Mouse (Mus musculus): ENCODE results near the gene Tmem100.

Gene Tmem100

DNA sequence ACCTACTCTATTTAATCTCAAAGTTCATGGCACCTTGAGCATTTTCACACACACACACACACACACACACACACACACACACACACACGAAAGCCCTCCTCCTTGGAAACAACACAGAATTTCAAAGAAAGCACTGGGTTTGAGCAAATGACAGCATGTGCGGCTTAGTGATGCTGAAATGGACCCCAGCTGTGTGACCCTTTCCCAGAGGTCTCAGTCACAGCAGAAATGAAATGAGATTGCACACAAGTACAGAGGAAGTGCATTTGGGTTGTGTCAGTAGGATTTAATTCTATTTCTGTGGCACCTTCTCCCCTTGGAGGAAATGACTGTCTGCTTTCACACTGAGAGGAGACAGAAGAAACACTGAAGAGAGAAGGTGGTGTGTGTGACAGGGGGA lies 26.9 kb downstream of the Tmem100 start:
- in situ Hi-C loops (cut with MboI, MseI): no loop called here

GRCm38 (mm10) chr11:90059241-90059640 lies 29.1 kb downstream of the Tmem100 start:
- in situ Hi-C loops (cut with MboI, MseI): no loop called here

DNA sequence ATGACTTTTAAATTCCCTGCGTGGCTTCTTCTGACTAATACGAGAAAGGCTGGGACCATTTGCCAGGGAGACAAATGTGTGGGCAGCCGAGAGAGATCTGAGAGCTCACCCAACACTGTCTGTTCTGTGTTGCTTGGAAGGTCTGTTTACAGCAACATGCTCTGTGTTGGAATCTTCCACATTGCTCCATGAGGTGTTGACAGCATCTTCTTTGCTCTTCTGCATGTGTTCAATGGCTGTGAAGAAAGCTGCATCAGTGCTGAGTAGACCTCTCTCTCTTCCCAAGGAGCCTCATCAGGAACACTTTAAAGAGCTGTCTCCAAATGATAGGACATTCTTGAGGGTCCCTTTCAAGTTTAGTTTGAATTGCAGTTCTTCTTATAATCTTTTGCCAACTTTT lies 32.5 kb downstream of the Tmem100 start:
- in situ Hi-C loops (cut with MboI, MseI): no loop called here

- in situ Hi-C loops (cut with MboI, MseI): no loop called here
Observed at GRCm38 (mm10) chr11:90066405-90067250, 36.5 kb downstream of the Tmem100 start.

DNA sequence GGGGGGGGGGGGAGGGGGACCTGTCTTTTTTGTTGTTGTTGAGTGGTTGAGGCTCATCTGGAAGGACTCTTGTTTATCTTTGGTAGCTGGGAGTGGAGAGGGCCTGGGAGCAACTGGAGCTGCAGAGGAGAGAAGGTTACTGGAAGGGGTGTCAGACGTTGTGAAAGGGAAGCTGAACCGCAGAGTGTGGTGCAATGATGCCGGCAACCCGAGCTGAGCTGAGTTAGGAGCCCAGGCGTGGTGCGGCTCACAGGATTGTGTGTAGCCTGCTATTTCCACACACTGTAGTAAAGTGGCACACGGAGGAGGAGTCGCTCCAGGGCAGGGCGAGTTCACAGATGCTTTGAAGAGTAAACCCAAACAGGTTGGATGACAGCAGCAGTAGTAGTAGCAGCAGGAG lies 41.6 kb downstream of the Tmem100 start:
- in situ Hi-C loops (cut with MboI, MseI): loop anchor here (10.0 kb wide), 1 partner anchor 1453 kb away; no protein-coding TSS in a partner anchor

- in situ Hi-C loops (cut with MboI, MseI): loop anchor here (10.0 kb wide), 1 partner anchor 1452 kb away; no protein-coding TSS in a partner anchor
Observed at GRCm38 (mm10) chr11:90073201-90073600, 43.1 kb downstream of the Tmem100 start.

- in situ Hi-C loops (cut with MboI, MseI): loop anchor here (10.0 kb wide), 1 partner anchor 1448 kb away; no protein-coding TSS in a partner anchor
Observed at GRCm38 (mm10) chr11:90076666-90077065, 46.5 kb downstream of the Tmem100 start.

DNA sequence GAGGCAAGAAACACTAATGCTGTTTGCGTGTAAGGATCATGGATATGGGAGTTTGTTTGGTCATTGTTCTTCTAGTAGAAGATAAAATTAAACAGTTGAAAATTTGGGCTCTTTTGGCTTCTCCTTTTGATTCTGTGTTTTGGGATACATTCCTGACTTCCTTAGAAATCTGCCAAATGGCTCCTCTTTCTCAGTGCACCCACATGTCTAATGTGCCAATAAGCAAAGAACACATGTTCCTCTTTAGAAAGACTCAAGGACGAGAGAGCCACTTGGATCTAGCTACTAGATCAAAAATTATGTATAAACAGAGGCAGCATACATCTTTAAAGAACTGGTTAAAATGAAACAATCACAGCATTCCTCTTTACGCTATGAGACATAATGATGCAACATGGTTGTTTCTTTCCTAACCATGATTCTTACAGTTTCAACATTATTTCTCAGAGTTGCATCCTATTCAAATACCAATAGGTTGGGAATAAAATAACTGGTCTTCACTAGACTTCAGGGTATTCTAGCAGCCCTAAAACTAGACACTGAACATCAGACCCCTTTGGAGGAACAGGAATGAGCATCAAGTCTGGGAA lies 50.6 kb downstream of the Tmem100 start:
- in situ Hi-C loops (cut with MboI, MseI): no loop called here

DNA sequence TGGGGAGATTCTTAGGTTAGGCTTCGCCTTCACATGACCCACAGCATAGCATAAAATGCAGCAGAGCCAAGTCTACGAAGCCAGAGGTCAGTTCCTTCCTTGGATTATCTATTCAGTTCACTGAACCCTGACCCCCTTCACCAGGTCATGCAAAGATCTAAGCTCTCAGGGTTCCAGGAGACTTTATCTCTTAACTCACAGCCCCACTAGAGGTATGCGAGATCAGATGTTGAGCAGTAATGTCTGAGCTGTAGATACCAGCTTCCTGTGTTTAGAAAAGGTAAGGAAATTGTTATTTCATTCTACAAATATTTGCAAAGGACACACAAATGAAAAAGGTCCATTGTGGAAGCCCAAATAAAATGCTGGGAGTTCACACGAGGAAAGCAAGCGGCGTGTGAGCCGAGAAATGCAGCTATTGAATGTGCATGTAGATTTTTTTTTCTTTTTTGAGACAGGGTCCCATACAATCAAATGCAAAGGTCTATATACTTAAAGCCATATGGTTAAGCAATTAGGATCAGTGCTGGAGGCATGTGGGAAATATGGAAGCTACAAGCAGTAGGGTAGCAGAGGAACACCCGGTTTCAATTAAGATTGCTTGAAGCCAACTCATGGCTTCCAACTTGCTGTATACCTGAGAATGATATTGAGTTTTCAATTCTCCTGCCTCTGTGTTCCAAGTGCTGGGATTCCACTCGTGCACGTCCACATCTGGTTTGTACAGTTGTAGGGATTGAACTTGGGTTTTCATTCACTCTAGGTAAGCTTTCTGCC lies 51.9 kb downstream of the Tmem100 start:
- in situ Hi-C loops (cut with MboI, MseI): no loop called here

GRCm38 (mm10) chr11:90083042-90083441 lies 52.9 kb downstream of the Tmem100 start:
- in situ Hi-C loops (cut with MboI, MseI): no loop called here

- in situ Hi-C loops (cut with MboI, MseI): no loop called here
Observed at GRCm38 (mm10) chr11:90084166-90084565, 54.0 kb downstream of the Tmem100 start.

Measured in T-helper 2 cell (primary cell).